Comparison of ENCODE assay signal across 13 mouse cellular contexts in the genomic region with DNA sequence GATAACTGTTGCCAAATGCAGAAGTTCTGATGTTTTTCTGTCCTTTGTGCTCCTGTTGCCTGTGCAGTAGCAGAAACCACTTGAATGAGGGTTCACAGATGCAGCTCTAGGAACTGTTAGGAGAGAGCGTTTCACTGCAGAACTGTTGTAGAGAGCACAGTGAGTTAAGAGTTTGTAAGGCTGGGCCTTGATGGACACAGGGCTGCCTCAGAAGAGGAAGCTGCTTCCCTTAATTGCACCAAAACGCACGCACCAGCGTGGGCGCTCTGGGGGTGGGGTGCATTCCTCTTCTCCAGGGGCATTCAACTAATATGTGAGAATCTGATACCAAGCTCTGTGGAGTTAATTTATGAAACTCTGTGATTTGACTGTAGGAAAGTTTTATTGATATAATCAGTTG. TPM values are rescaled to one million over a fixed set of nuclear protein-coding genes. Genes with fewer than 3 reads are reported as not detected.
DNase-seq lines count a peak whose midpoint lies in the region; ATAC-seq and TF ChIP-seq lines count a peak whose summit lies in the region.
"Had no signal": no experiment of that assay in that cellular context is flagged by ENCODE, and none has a peak within 500 bp of the region (broad histone marks: within the 10 kb centered on the region; RNA-seq: fewer than 3 reads in every experiment).

No protein-coding gene starts in this region.

- H3K27me3 ChIP-seq in heart, embryonic 10.5 days (ENCODE audit: insufficient read depth, poor library complexity, severe bottlenecking), result no peaks in the 10 kb centered on the region
- no peaks in the 10 kb centered on the region for H3K27me3 ChIP-seq in ES-Bruce4 (ENCODE audit: control insufficient read depth, insufficient read depth, low read length, poor library complexity, severe bottlenecking)
- no peaks in the 10 kb centered on the region for H3K27me3 ChIP-seq in embryonic facial prominence, embryonic 15.5 days
- H3K27me3 ChIP-seq in liver, embryonic 15.5 days, result no peaks in the 10 kb centered on the region
- H3K27me3 ChIP-seq: heart, embryonic 12.5 days had no signal

- 76% methylated on average over 5 of the region's 5 CpGs for WGBS in heart, embryonic 10.5 days
- 14% methylated on average over 5 of the region's 5 CpGs for WGBS in embryonic facial prominence, embryonic 15.5 days
- 44% methylated on average over 5 of the region's 5 CpGs for WGBS in liver, embryonic 15.5 days (ENCODE audit: insufficient replicate concordance)

- no peak overlapping the region for H3K9ac ChIP-seq in ES-Bruce4 (ENCODE audit: low read depth, poor library complexity, severe bottlenecking)
- H3K9ac ChIP-seq in embryonic facial prominence, embryonic 15.5 days, result no peak overlapping the region
- H3K9ac ChIP-seq in liver, embryonic 15.5 days, result peak overlapping the region; percentile 45; the same call in 1 of the 2 replicates
- H3K9ac ChIP-seq: heart, embryonic 12.5 days had no signal

- TF ChIP-seq EP300 in ES-Bruce4 (IDR thresholded peaks at IDR 0.05; ENCODE audit: insufficient read depth, low read depth, low read length), result no peak

- no peaks in the 10 kb centered on the region for H3K9me3 ChIP-seq in heart, embryonic 10.5 days
- H3K9me3 ChIP-seq in ES-Bruce4 (replicated peaks; ENCODE audit: control insufficient read depth, insufficient read depth, low read length, poor library complexity, severe bottlenecking), result no peaks in the 10 kb centered on the region
- H3K9me3 ChIP-seq in embryonic facial prominence, embryonic 15.5 days (replicated peaks), result no peaks in the 10 kb centered on the region
- no peaks in the 10 kb centered on the region for H3K9me3 ChIP-seq in liver, embryonic 15.5 days (replicated peaks)

- no peak overlapping the region for H3K4me2 ChIP-seq in embryonic facial prominence, embryonic 15.5 days (replicated peaks)
- H3K4me2 ChIP-seq in liver, embryonic 15.5 days, result 0 out of 2 replicates have a peak overlapping the region, but pooled peaks have one; percentile 52
- H3K4me2 ChIP-seq: heart, embryonic 12.5 days had no signal

- intact Hi-C loops in heart, postnatal 10 days (cut with DNase I), result no loop called here

- no peak for TF ChIP-seq CTCF in ES-Bruce4 (IDR thresholded peaks at IDR 0.05; ENCODE audit: low read depth, low read length)

- DNase-seq in heart, embryonic 10.5 days (ENCODE audit: low spot score), result no peak
- no peak for DNase-seq in heart, postnatal 10 days
- DNase-seq in gastrocnemius, postnatal 4 days (ENCODE audit: low spot score in 2 of 2), result no peak
- DNase-seq: adrenal gland, postnatal 25 days; cerebellum, adult 8-10 months; retina, postnatal 1 day had no signal

- peaks cover 8% of the 10 kb centered on the region for H3K36me3 ChIP-seq in heart, embryonic 10.5 days
- H3K36me3 ChIP-seq in ES-Bruce4 (ENCODE audit: control insufficient read depth, insufficient read depth, low read length, poor library complexity, severe bottlenecking), result no peaks in the 10 kb centered on the region
- no peaks in the 10 kb centered on the region for H3K36me3 ChIP-seq in embryonic facial prominence, embryonic 15.5 days
- H3K36me3 ChIP-seq in liver, embryonic 15.5 days (replicated peaks), result peaks cover 4% of the 10 kb centered on the region; the same call in 1 of the 2 replicates

- peak overlapping the region; percentile 42; the same call in 1 of the 2 replicates for H3K27ac ChIP-seq in heart, embryonic 10.5 days
- H3K27ac ChIP-seq in ES-Bruce4 (ENCODE audit: insufficient read depth, low read length), result peak overlapping the region; percentile 37; the same call in 1 of the 2 replicates
- peak overlapping the region; percentile 24; the same call in 1 of the 2 replicates for H3K27ac ChIP-seq in embryonic facial prominence, embryonic 15.5 days (replicated peaks)
- peak overlapping the region; percentile 93 for H3K27ac ChIP-seq in liver, embryonic 15.5 days (replicated peaks)
- H3K27ac ChIP-seq: midbrain, embryonic 10.5 days had no signal

- ATAC-seq in embryonic facial prominence, embryonic 15.5 days (ENCODE audit: insufficient number of reproducible peaks, low FRiP score, low TSS enrichment, low read depth), result no peak
- ATAC-seq in liver, embryonic 15.5 days (ENCODE audit: insufficient read depth), result no peak
- ATAC-seq in CD4-positive, CD25-positive, alpha-beta regulatory T cell, adult 4 months, result no peak
- ATAC-seq in cerebellum, adult (ENCODE audit: insufficient number of reproducible peaks, low FRiP score, low TSS enrichment), result no peak

- no peak overlapping the region for H3K4me3 ChIP-seq in heart, embryonic 10.5 days
- no peak overlapping the region for H3K4me3 ChIP-seq in ES-Bruce4 (ENCODE audit: low read depth, low read length)
- H3K4me3 ChIP-seq in embryonic facial prominence, embryonic 15.5 days (replicated peaks), result no peak overlapping the region
- H3K4me3 ChIP-seq in liver, embryonic 15.5 days (replicated peaks), result no peak overlapping the region
- H3K4me3 ChIP-seq: heart, embryonic 12.5 days; midbrain, embryonic 10.5 days had no signal

- H3K4me1 ChIP-seq in heart, embryonic 10.5 days, result peaks cover 32% of the 10 kb centered on the region
- H3K4me1 ChIP-seq in ES-Bruce4 (ENCODE audit: control insufficient read depth, insufficient read depth, low read length), result peaks cover 14% of the 10 kb centered on the region
- H3K4me1 ChIP-seq in embryonic facial prominence, embryonic 15.5 days, result peaks cover 13% of the 10 kb centered on the region
- peaks cover 96% of the 10 kb centered on the region for H3K4me1 ChIP-seq in liver, embryonic 15.5 days (replicated peaks)

- no peak for TF ChIP-seq POLR2A in ES-Bruce4 (IDR thresholded peaks at IDR 0.05; ENCODE audit: insufficient read depth, low read length)

RNA-seq across cellular contexts. Expression of gene Fbxo42, which starts 12.0 kb away (rescaled TPM):
- 16.3 and 21.8 TPM in 2 replicates for polyA plus RNA-seq in heart, embryonic 10.5 days (2016; fragmentation: Nextera tagmentation; extraction: Ambion mirVana)
- total RNA-seq in heart, postnatal 10 days (2021), result 10 to 100 TPM; 14.7 to 15.6 TPM
- 24.6 and 31.8 TPM in 2 replicates for polyA plus RNA-seq in ES-Bruce4 (2011; ENCODE audit: insufficient read depth, insufficient read length, low read depth, missing spikeins)
- polyA plus RNA-seq in embryonic facial prominence, embryonic 15.5 days (2015; fragmentation: Nextera tagmentation; extraction: Ambion mirVana), result 23.7 and 25.8 TPM in 2 replicates
- 17.9 and 18.3 TPM in 2 replicates for polyA plus RNA-seq in liver, embryonic 15.5 days (2015; fragmentation: Nextera tagmentation; extraction: Ambion mirVana)
- 1 to 10 TPM; 5.1 to 6.2 TPM for polyA plus RNA-seq in CD4-positive, CD25-positive, alpha-beta regulatory T cell, adult 4 months (2017; shearing (Covaris generic))
- 10 to 100 TPM; 15.5 to 16.3 TPM for total RNA-seq in gastrocnemius, postnatal 4 days (2021)

RNA-seq across cellular contexts. Expression of gene Szrd1, which starts 20.1 kb away (rescaled TPM):
- 36.6 and 39.0 TPM in 2 replicates for polyA plus RNA-seq in heart, embryonic 10.5 days (2016; fragmentation: Nextera tagmentation; extraction: Ambion mirVana)
- 100 to 1,000 TPM in 1 of 2 experiments, 10 to 100 TPM in 1; 92.4 to 108 TPM for total RNA-seq in heart, postnatal 10 days (2021)
- 122 and 136 TPM in 2 replicates for polyA plus RNA-seq in ES-Bruce4 (2011; ENCODE audit: insufficient read depth, insufficient read length, low read depth, missing spikeins)
- 43.9 and 45.1 TPM in 2 replicates for polyA plus RNA-seq in embryonic facial prominence, embryonic 15.5 days (2015; fragmentation: Nextera tagmentation; extraction: Ambion mirVana)
- 18.1 and 20.7 TPM in 2 replicates for polyA plus RNA-seq in liver, embryonic 15.5 days (2015; fragmentation: Nextera tagmentation; extraction: Ambion mirVana)
- 10 to 100 TPM; 38.1 to 76.7 TPM for polyA plus RNA-seq in CD4-positive, CD25-positive, alpha-beta regulatory T cell, adult 4 months (2017; shearing (Covaris generic))
- 100 to 1,000 TPM; 164 to 177 TPM for total RNA-seq in gastrocnemius, postnatal 4 days (2021)

RNA-seq across cellular contexts. Expression of gene Rsg1, which starts 54.1 kb away (rescaled TPM):
- 2.6 and 4.0 TPM in 2 replicates for polyA plus RNA-seq in heart, embryonic 10.5 days (2016; fragmentation: Nextera tagmentation; extraction: Ambion mirVana)
- total RNA-seq in heart, postnatal 10 days (2021), result 1 to 10 TPM; 1.0 to 1.2 TPM
- polyA plus RNA-seq in ES-Bruce4 (2011; ENCODE audit: insufficient read depth, insufficient read length, low read depth, missing spikeins), result 1.6 and 2.8 TPM in 2 replicates
- 6.8 and 8.1 TPM in 2 replicates for polyA plus RNA-seq in embryonic facial prominence, embryonic 15.5 days (2015; fragmentation: Nextera tagmentation; extraction: Ambion mirVana)
- polyA plus RNA-seq in liver, embryonic 15.5 days (2015; fragmentation: Nextera tagmentation; extraction: Ambion mirVana), result 1.2 and 1.4 TPM in 2 replicates
- polyA plus RNA-seq in CD4-positive, CD25-positive, alpha-beta regulatory T cell, adult 4 months (2017; shearing (Covaris generic)), result 1 to 10 TPM; 3.0 to 4.7 TPM
- total RNA-seq in gastrocnemius, postnatal 4 days (2021), result 1 to 10 TPM; 1.1 to 1.3 TPM

Comparison
In these comparisons a context has a peak if more than half of its experiments do, and no peak if none do; other contexts are left out.
1. H3K27ac ChIP-seq: peak in every context shown above with its lines; median percentile 93 in liver, embryonic 15.5 days; 42 in heart, embryonic 10.5 days; 37 in ES-Bruce4; 24 in embryonic facial prominence, embryonic 15.5 days.